Mouse (Mus musculus): ENCODE measurements around the gene Gm49369. TPM values are rescaled to one million over a fixed set of nuclear protein-coding genes. Genes with fewer than 3 reads are reported as not detected.

Gene Gm49369
- polyA plus RNA-seq, 2 experiments = 0.29 TPM; not detected in 1

DNA sequence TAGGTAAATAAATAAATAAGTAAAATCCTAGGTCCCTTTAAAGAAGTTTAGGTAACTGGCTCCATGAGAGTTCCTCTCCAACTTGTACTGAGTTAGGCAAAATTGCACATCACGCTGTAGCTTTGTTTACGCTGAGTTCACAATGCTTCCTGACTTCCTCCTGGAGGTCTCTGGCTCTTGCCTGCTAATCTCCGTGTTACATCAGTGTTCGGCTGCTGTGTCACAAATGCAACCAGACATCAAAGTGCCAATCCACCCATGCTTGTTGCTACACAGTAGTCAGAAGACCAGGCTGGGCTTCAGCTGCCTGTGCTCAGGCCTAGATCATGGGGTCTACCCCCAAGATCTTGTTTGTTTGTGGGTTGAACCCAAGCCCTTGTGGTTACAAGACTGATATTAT is 21.1 kb upstream of the Gm49369 start:
- no peak overlapping the region for H3K4me2 ChIP-seq (ENCODE audit: low read depth)
- WGBS (ENCODE audit: insufficient replicate concordance) = 30% methylated on average over 4 of the region's 4 CpGs
- no peak overlapping the region for H3K9ac ChIP-seq (replicated peaks)
- no peaks in the 10 kb centered on the region for H3K9me3 ChIP-seq (ENCODE audit: control insufficient read depth, low read length)
- H3K4me1 ChIP-seq (replicated peaks; ENCODE audit: control insufficient read depth in 2 of 2, insufficient read depth in 2 of 2, low read length in 1 of 2) = peaks cover 0 to 19% of the 10 kb centered on the region in 2 experiments; a peak in 2 of 4 replicates
- H3K4me3 ChIP-seq (ENCODE audit: insufficient read depth in 1 of 2, low read depth in 2 of 2, low read length in 2 of 2) = no peak overlapping the region
- DNase-seq (ENCODE audit: low read depth in 3 of 3, low spot score in 3 of 3) (no peak), ATAC-seq (ENCODE audit: insufficient read depth) (no peak)
- no peaks in the 10 kb centered on the region for H3K36me3 ChIP-seq (replicated peaks; ENCODE audit: control insufficient read depth, insufficient read depth, low read depth)
- H3K27ac ChIP-seq = no peak overlapping the region
- no peak for TF ChIP-seq EP300 (IDR thresholded peaks at IDR 0.05; ENCODE audit: low read depth)
- no peaks in the 10 kb centered on the region for H3K27me3 ChIP-seq (ENCODE audit: control insufficient read depth, insufficient read depth, low read length)

DNA sequence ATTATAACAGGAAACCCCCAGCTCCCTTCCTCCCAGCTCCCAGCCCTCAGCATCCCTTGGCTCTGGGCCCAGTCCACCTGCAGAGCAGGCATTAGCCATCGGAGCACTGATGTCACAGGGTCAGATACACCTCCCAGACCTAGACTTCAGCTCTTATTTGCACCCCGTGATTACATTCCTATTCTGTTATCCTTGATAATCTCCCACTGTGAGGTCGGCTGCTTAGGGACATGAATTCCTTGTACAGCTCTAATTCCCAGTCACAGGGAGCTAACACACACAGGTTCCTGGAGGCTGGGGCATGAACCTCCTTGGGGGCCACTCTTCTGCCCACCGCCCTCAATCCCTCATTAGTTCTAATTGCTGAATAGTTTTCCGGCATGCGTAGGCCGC is 18.3 kb upstream of the Gm49369 start:
- no peak overlapping the region for H3K4me2 ChIP-seq (ENCODE audit: low read depth)
- TF ChIP-seq CTCF (IDR thresholded peaks at IDR 0.05; ENCODE audit: low read depth) = no peak
- H3K36me3 ChIP-seq (replicated peaks; ENCODE audit: control insufficient read depth, insufficient read depth, low read depth) = no peaks in the 10 kb centered on the region
- H3K27ac ChIP-seq = no peak overlapping the region
- DNase-seq (ENCODE audit: low read depth in 3 of 3, low spot score in 3 of 3) = no peak
- no peak for ATAC-seq (ENCODE audit: insufficient read depth)
- no peak overlapping the region for H3K9ac ChIP-seq (replicated peaks)
- no peaks in the 10 kb centered on the region for H3K9me3 ChIP-seq (ENCODE audit: control insufficient read depth, low read length)
- peaks cover 7 to 44% of the 10 kb centered on the region in 2 experiments for H3K4me1 ChIP-seq (replicated peaks; ENCODE audit: control insufficient read depth in 2 of 2, insufficient read depth in 2 of 2, low read length in 1 of 2)
- no peaks in the 10 kb centered on the region for H3K27me3 ChIP-seq (ENCODE audit: control insufficient read depth, insufficient read depth, low read length)
- no peak overlapping the region for H3K4me3 ChIP-seq (ENCODE audit: insufficient read depth in 1 of 2, low read depth in 2 of 2, low read length in 2 of 2)
- WGBS (ENCODE audit: insufficient replicate concordance) = 81% methylated on average over 7 of the region's 7 CpGs

DNA sequence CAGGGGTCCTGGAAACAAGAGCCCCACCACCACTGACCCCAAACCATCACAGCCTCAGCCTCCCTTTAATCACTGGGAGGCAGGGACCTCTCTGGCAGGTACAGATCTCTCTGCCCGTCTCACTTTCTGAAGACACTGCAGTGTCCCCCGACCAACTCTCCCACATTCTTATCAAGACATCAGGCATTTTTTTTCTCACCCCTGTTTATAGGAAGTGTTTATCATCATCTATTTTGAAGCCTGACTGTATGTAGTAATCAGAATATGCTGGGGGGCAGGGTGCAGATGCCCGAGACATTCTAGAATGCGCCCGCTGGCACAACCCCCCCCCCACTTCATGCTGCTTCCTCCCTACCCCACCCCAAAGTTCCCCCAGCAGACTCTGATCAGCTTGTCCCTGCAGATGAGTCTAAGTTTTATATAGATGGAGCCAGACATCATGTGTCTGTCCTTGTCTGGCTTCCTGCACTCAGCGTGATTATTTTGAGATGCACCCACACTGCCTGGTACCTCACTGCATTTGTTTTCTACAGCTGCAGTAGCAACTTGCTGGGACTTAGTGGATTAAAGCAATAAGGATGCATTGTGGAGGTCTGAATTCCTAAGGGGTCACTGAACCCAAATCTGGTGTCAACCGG is 17.8 kb upstream of the Gm49369 start:
- Histone ChIP-seq H3K4me3 (ENCODE audit: insufficient read depth in 1 of 2, low read depth in 2 of 2, low read length in 2 of 2) (no peak overlapping the region), H3K9me3 (ENCODE audit: control insufficient read depth, low read length) (no peaks in the 10 kb centered on the region), H3K4me1 (replicated peaks; ENCODE audit: control insufficient read depth in 2 of 2, insufficient read depth in 2 of 2, low read length in 1 of 2) (peaks cover 12 to 49% of the 10 kb centered on the region in 2 experiments), H3K27me3 (ENCODE audit: control insufficient read depth, insufficient read depth, low read length) (no peaks in the 10 kb centered on the region), H3K27ac (no peak overlapping the region), H3K4me2 (ENCODE audit: low read depth) (no peak overlapping the region), H3K9ac (replicated peaks) (no peak overlapping the region), H3K36me3 (replicated peaks; ENCODE audit: control insufficient read depth, insufficient read depth, low read depth) (no peaks in the 10 kb centered on the region)
- ATAC-seq (ENCODE audit: insufficient read depth) (no peak), DNase-seq (ENCODE audit: low read depth in 3 of 3, low spot score in 3 of 3) (no peak)
- 49% methylated on average over 7 of the region's 7 CpGs for WGBS (ENCODE audit: insufficient replicate concordance)
- no peak for TF ChIP-seq EP300 (IDR thresholded peaks at IDR 0.05; ENCODE audit: low read depth)
- no peak for TF ChIP-seq CTCF (IDR thresholded peaks at IDR 0.05; ENCODE audit: low read depth)

DNA sequence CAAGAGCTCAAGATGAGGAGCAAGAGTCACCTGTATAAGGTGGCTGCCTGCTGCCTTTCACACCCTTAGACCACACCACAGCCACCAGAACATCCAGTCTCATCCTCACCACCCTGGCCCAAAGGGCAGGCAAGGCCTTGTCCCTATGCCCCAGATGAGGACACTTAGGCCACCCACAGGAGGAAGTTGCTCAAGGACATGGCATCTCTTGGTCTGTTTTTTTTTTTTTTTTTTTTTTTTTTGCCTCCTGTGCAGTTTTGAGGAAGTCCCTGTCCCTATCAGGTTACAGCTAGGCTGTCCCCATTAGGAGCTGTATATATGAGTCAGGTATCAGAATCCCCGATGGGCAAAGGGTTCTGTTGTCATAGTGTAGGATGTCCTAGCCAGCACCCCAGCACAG is 16.8 kb upstream of the Gm49369 start:
- peaks cover 22 to 59% of the 10 kb centered on the region in 2 experiments for H3K4me1 ChIP-seq (replicated peaks; ENCODE audit: control insufficient read depth in 2 of 2, insufficient read depth in 2 of 2, low read length in 1 of 2)
- no peak overlapping the region for H3K4me2 ChIP-seq (ENCODE audit: low read depth)
- H3K9ac ChIP-seq (replicated peaks) = no peak overlapping the region
- no peak overlapping the region for H3K4me3 ChIP-seq (ENCODE audit: insufficient read depth in 1 of 2, low read depth in 2 of 2, low read length in 2 of 2)
- ATAC-seq (ENCODE audit: insufficient read depth) = no peak
- no peak for DNase-seq (ENCODE audit: low read depth in 3 of 3, low spot score in 3 of 3)
- H3K9me3 ChIP-seq (ENCODE audit: control insufficient read depth, low read length) = no peaks in the 10 kb centered on the region
- TF ChIP-seq CTCF (IDR thresholded peaks at IDR 0.05; ENCODE audit: low read depth) = no peak
- no peak for TF ChIP-seq EP300 (IDR thresholded peaks at IDR 0.05; ENCODE audit: low read depth)
- H3K27ac ChIP-seq = no peak overlapping the region
- H3K36me3 ChIP-seq (replicated peaks; ENCODE audit: control insufficient read depth, insufficient read depth, low read depth) = no peaks in the 10 kb centered on the region
- H3K27me3 ChIP-seq (ENCODE audit: control insufficient read depth, insufficient read depth, low read length) = no peaks in the 10 kb centered on the region
- 15% methylated on average over 1 of the region's 1 CpGs for WGBS (ENCODE audit: insufficient replicate concordance)

GRCm38 (mm10) chr7:142398052-142398451 is 15.6 kb upstream of the Gm49369 start:
- no peak for ATAC-seq (ENCODE audit: insufficient read depth)
- WGBS (ENCODE audit: insufficient replicate concordance) = 28% methylated on average over 2 of the region's 2 CpGs
- Histone ChIP-seq H3K4me1 (replicated peaks; ENCODE audit: control insufficient read depth in 2 of 2, insufficient read depth in 2 of 2, low read length in 1 of 2) (peaks cover 32 to 65% of the 10 kb centered on the region in 2 experiments), H3K4me2 (ENCODE audit: low read depth) (no peak overlapping the region), H3K27ac (no peak overlapping the region), H3K9me3 (ENCODE audit: control insufficient read depth, low read length) (no peaks in the 10 kb centered on the region), H3K4me3 (ENCODE audit: insufficient read depth in 1 of 2, low read depth in 2 of 2, low read length in 2 of 2) (no peak overlapping the region), H3K36me3 (replicated peaks; ENCODE audit: control insufficient read depth, insufficient read depth, low read depth) (no peaks in the 10 kb centered on the region), H3K27me3 (ENCODE audit: control insufficient read depth, insufficient read depth, low read length) (no peaks in the 10 kb centered on the region), H3K9ac (replicated peaks) (no peak overlapping the region)
- no peak for DNase-seq (ENCODE audit: low read depth in 3 of 3, low spot score in 3 of 3)
- TF ChIP-seq CTCF (IDR thresholded peaks at IDR 0.05; ENCODE audit: low read depth) = no peak
- TF ChIP-seq EP300 (IDR thresholded peaks at IDR 0.05; ENCODE audit: low read depth) = no peak
